Mouse (Mus musculus) liver, adult 2 months (tissue): ENCODE measurements at regions not wholly inside any gene's neighbourhood (a gene's known extent, or its start where the extent isn't known, plus 50 kb on each side); places are given as distances from the start of the nearest gene placed in this dataset.

Source experiments
- CTCF ChIP-seq: fragments of 200-500 bp; IDR thresholded peaks from 2 replicates; pipeline ENCODE4 v1.5.1; 2011; ENCODE audit warnings: low read depth, low read length, control low read depth
- POLR2A ChIP-seq: fragments of 200-500 bp; IDR thresholded peaks from 2 replicates; pipeline ENCODE4 v1.6.1; 2011; ENCODE audit warnings: low read length, control low read depth; ENCODE audit not compliant: insufficient read depth; ENCODE audit errors: extremely low read depth

- TF ChIP-seq CTCF = no peak
- TF ChIP-seq POLR2A = no peak
These were observed 1552.5 kb upstream of the Zeb2 start for GRCm38 (mm10) chr2:46669517-46670291.
